Mouse (Mus musculus) kidney, embryonic 14.5 days (tissue): Measurements from ENCODE around the gene Cstb. TPM values are rescaled to one million over a fixed set of nuclear protein-coding genes. Genes with fewer than 3 reads are reported as not detected.

Experiments
- ATAC-seq: fragments of 200-750 bp; cut with Nextera tagmentation; 2 replicates; pipeline ENCODE4 v1.8.0; 2017; ENCODE audit warnings: moderate number of reproducible peaks, mild to moderate bottlenecking, moderate TSS enrichment, moderate library complexity; ENCODE audit not compliant: low FRiP score, low TSS enrichment
- H3K27ac ChIP-seq: fragments of 300-500 bp; sonication (generic); 2 replicates; pipeline ENCODE4 v1.5.1; 2014; ENCODE audit warnings: low read depth, mild to moderate bottlenecking, low read length, moderate library complexity, mixed read lengths
- H3K27me3 ChIP-seq: fragments of 300-500 bp; sonication (generic); 2 replicates; pipeline ENCODE4 v1.6.1; 2014; ENCODE audit warnings: mild to moderate bottlenecking, low read length; ENCODE audit not compliant: control insufficient read depth, insufficient read depth
- H3K36me3 ChIP-seq: fragments of 300-500 bp; sonication (generic); 2 replicates; pipeline ENCODE4 v1.6.1; 2014; ENCODE audit warnings: low read length, mixed read lengths; ENCODE audit not compliant: control insufficient read depth, insufficient read depth
- H3K4me1 ChIP-seq: fragments of 300-500 bp; sonication (generic); 2 replicates; pipeline ENCODE4 v1.6.1; 2014; ENCODE audit warnings: low read length, mixed read lengths; ENCODE audit not compliant: control insufficient read depth, insufficient read depth
- H3K4me2 ChIP-seq: fragments of 300-500 bp; sonication (generic); replicated peaks from 2 replicates; pipeline ENCODE4 v1.6.1; 2014; ENCODE audit warnings: low read depth, mild to moderate bottlenecking, low read length
- H3K4me3 ChIP-seq: fragments of 300-500 bp; sonication (generic); 2 replicates; pipeline ENCODE4 v1.5.1; 2014; ENCODE audit warnings: mild to moderate bottlenecking, low read length
- H3K9ac ChIP-seq: fragments of 300-500 bp; sonication (generic); 2 replicates; pipeline ENCODE4 v1.6.1; 2014; ENCODE audit warnings: low read depth, mild to moderate bottlenecking, low read length, moderate library complexity
- H3K9me3 ChIP-seq: fragments of 300-500 bp; sonication (generic); 2 replicates; pipeline ENCODE4 v1.6.1; 2016; ENCODE audit warnings: low read length; ENCODE audit not compliant: control insufficient read depth
- WGBS: fragments of 180-500 bp; shearing (Covaris S2); extraction: QIAGEN DNeasy Blood & Tissue Kit; methylation state at CpG from one replicate; pipeline ENCODE4 v1.1.7; 2014; 5-methylcytosine and 5-hydroxymethylcytosine counted together
- microRNA-seq: library from miRNA; unstranded; fragments of <30 nt; microRNA quantifications from one replicate; pipeline ENCODE4, GENCODE M21; 2016
- polyA plus RNA-seq: library from polyadenylated mRNA; unstranded; fragments of >200 nt; fragmentation: Nextera tagmentation; extraction: Ambion mirVana; gene quantifications from 2 replicates; pipeline ENCODE4 v1.2.1, GENCODE M21; 2014

Gene Cstb
- polyA plus RNA-seq, 1 experiment from 2014 or later: 206 TPM

GRCm38 (mm10) chr10:78470582-78471313 is 45.3 kb downstream of the Cstb start:
- Histone ChIP-seq H3K4me1 (no peaks in the 10 kb centered on the region), H3K9ac (no peak overlapping the region), H3K9me3 (no peaks in the 10 kb centered on the region), H3K4me3 (no peak overlapping the region), H3K4me2 (no peak overlapping the region), H3K27me3 (no peaks in the 10 kb centered on the region), H3K27ac (0 out of 2 replicates have a peak overlapping the region, but pooled peaks have one; percentile 1), H3K36me3 (no peaks in the 10 kb centered on the region)
- ATAC-seq: no peak
- WGBS: 51% methylated on average over 15 of the region's 15 CpGs

DNA sequence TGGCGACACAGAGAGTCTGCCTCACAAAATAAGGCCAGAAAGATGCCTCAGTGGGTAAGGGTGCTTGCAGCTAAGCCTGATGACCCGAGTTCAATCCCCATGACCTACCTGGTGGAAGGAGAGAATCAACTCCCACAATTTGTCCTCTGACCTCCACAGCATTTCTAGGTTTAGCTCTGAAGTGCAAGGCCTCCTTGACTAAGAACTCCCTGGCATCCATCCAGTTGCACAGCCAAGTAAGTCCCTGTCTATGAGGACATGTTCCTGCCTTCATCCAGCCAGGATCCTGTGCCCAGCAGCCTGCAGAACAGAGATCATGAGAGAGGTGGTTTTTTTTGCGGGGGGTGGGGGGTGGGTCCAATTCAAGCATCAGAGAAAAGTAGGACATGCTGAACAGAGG is 46.6 kb downstream of the Cstb start:
- Histone ChIP-seq H3K9ac (no peak overlapping the region), H3K4me2 (no peak overlapping the region), H3K4me3 (no peak overlapping the region), H3K4me1 (no peaks in the 10 kb centered on the region), H3K27me3 (no peaks in the 10 kb centered on the region), H3K9me3 (no peaks in the 10 kb centered on the region), H3K27ac (no peak overlapping the region), H3K36me3 (no peaks in the 10 kb centered on the region)
- WGBS: 76% methylated on average over 3 of the region's 3 CpGs
- no peak for ATAC-seq

- WGBS: 63% methylated on average over 5 of the region's 5 CpGs
- Histone ChIP-seq H3K36me3 (no peaks in the 10 kb centered on the region), H3K9ac (no peak overlapping the region), H3K4me3 (no peak overlapping the region), H3K27me3 (no peaks in the 10 kb centered on the region), H3K4me1 (no peaks in the 10 kb centered on the region), H3K9me3 (no peaks in the 10 kb centered on the region), H3K4me2 (no peak overlapping the region), H3K27ac (no peak overlapping the region)
- no peak for ATAC-seq
Observed at GRCm38 (mm10) chr10:78473434-78473833, 48.0 kb downstream of the Cstb start.

- H3K9ac ChIP-seq: no peak overlapping the region
- no peak overlapping the region for H3K4me3 ChIP-seq
- 81% methylated on average over 8 of the region's 8 CpGs for WGBS
Observed at GRCm38 (mm10) chr10:78474759-78475158, 49.3 kb downstream of the Cstb start.

DNA sequence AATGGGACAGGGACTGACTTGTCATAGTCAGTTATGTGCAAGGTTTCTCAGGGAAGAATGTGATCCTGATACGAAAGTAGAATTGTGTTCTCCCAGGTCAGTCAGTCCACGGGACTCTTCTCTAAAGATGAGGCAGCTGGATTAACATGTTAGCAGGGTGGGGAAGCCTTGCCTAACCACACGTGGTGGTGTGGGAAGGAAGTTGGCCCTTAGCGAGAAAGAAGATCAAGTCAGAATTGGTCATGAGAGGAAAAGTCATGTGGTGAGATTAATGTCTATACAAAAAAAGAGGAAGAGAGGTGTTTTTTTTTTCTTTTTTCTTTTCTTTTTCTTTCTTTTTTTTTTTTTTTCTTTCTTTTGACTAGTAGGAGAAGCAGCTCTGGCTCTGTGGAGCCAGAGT is 51.4 kb downstream of the Cstb start:
- no peak overlapping the region for H3K27ac ChIP-seq
- no peak for ATAC-seq
- 74% methylated on average over 4 of the region's 4 CpGs for WGBS
- no peak overlapping the region for H3K4me3 ChIP-seq
- H3K9ac ChIP-seq: no peak overlapping the region
- no peaks in the 10 kb centered on the region for H3K36me3 ChIP-seq
- 0 out of 2 replicates have a peak, but pooled peaks cover 5% of the 10 kb centered on the region for H3K4me1 ChIP-seq
- no peaks in the 10 kb centered on the region for H3K9me3 ChIP-seq
- no peak overlapping the region for H3K4me2 ChIP-seq
- no peaks in the 10 kb centered on the region for H3K27me3 ChIP-seq

More at GRCm38 (mm10) chr10:78474759-78475158, 49.3 kb downstream of the Cstb start:
- Histone ChIP-seq H3K27ac (no peak overlapping the region), H3K36me3 (no peaks in the 10 kb centered on the region), H3K27me3 (no peaks in the 10 kb centered on the region), H3K9me3 (no peaks in the 10 kb centered on the region), H3K4me1 (no peaks in the 10 kb centered on the region), H3K4me2 (no peak overlapping the region)
- no peak; the same call in 1 of the 2 replicates for ATAC-seq

Small RNA genes lying within 50 kb of the gene (microRNA-seq; reads per million reads assigned to microRNA genes)
- gene Mir6410: not detected
- not detected for gene Mir6907
- gene Mir6908: not detected

Other genes starting within 250 kb of the Cstb start
- 10.4 and 19.9 TPM in 2 replicates for gene Pwp2, start 240.5 kb upstream of the Cstb start, polyA plus RNA-seq
- gene Trappc10, start 181.0 kb upstream of the Cstb start, polyA plus RNA-seq: 16.3 and 22.2 TPM in 2 replicates
- gene Agpat3, start 73.2 kb upstream of the Cstb start, polyA plus RNA-seq: 66.4 and 84.7 TPM in 2 replicates
- 228 and 265 TPM in 2 replicates for gene Rrp1, start 12.6 kb upstream of the Cstb start, polyA plus RNA-seq
- 6.9 and 13.2 TPM in 2 replicates for gene Pdxk, start 39.3 kb downstream of the Cstb start, polyA plus RNA-seq
- not detected in 2 replicates for gene Olfr1358, start 91.8 kb downstream of the Cstb start, polyA plus RNA-seq
- gene Ilvbl, start 148.7 kb downstream of the Cstb start, polyA plus RNA-seq: 32.3 and 34.0 TPM in 2 replicates
- gene Syde1, start 166.3 kb downstream of the Cstb start, polyA plus RNA-seq: 16.8 and 18.0 TPM in 2 replicates
- gene Olfr1357, start 192.4 kb downstream of the Cstb start, polyA plus RNA-seq: not detected in 2 replicates